Mouse (Mus musculus) ES-Bruce4 (cell line): ENCODE measurements around the gene Kcnc3. TPM values are rescaled to one million over a fixed set of nuclear protein-coding genes. Genes with fewer than 3 reads are reported as not detected.

Experiments used
- H3K27ac ChIP-seq: 2 replicates; pipeline ENCODE4 v1.5.1; 2012; ENCODE audit warnings: low read length, inconsistent platforms; ENCODE audit not compliant: insufficient read depth
- H3K27me3 ChIP-seq: 2 replicates; pipeline ENCODE4 v1.6.1; 2012; ENCODE audit warnings: mild to moderate bottlenecking, low read length, inconsistent platforms; ENCODE audit not compliant: control insufficient read depth, poor library complexity, insufficient read depth, severe bottlenecking
- H3K36me3 ChIP-seq: 2 replicates; pipeline ENCODE4 v1.6.1; 2012; ENCODE audit warnings: inconsistent platforms, mild to moderate bottlenecking, low read length, moderate library complexity; ENCODE audit not compliant: control insufficient read depth, poor library complexity, insufficient read depth, severe bottlenecking
- H3K4me1 ChIP-seq: one replicate; pipeline ENCODE4 v1.8.1; 2011; ENCODE audit warnings: low read length; ENCODE audit not compliant: control insufficient read depth, insufficient read depth
- H3K4me3 ChIP-seq: 2 replicates; pipeline ENCODE4 v1.5.1; 2011; ENCODE audit warnings: low read depth, mild to moderate bottlenecking, low read length
- H3K9ac ChIP-seq: 2 replicates; pipeline ENCODE4 v1.6.1; 2012; ENCODE audit warnings: low read depth, mild to moderate bottlenecking, inconsistent platforms; ENCODE audit not compliant: poor library complexity, severe bottlenecking
- H3K9me3 ChIP-seq: replicated peaks from 2 replicates; pipeline ENCODE4 v1.6.1; 2012; ENCODE audit warnings: mild to moderate bottlenecking, low read length, inconsistent platforms; ENCODE audit not compliant: control insufficient read depth, poor library complexity, insufficient read depth, severe bottlenecking
- CTCF ChIP-seq: IDR thresholded peaks from one replicate; pipeline ENCODE4 v1.8.1; 2011; ENCODE audit warnings: low read depth, low read length
- EP300 ChIP-seq: IDR thresholded peaks from 2 replicates; pipeline ENCODE4 v1.6.1; 2011; ENCODE audit warnings: low read depth, low read length; ENCODE audit not compliant: insufficient read depth
- POLR2A ChIP-seq: IDR thresholded peaks from one replicate; pipeline ENCODE4 v1.8.1; 2011; ENCODE audit warnings: low read length; ENCODE audit not compliant: insufficient read depth
- polyA plus RNA-seq: library from polyadenylated mRNA; stranded (reverse); fragments of >200 nt; gene quantifications from 2 replicates; pipeline ENCODE4 v1.2.4, GENCODE M21; 2011; ENCODE audit warnings: low read depth; ENCODE audit not compliant: missing spikeins, insufficient read depth, insufficient read length

Kcnc3 gene
- polyA plus RNA-seq, 1 experiment = 12.3 TPM

DNA sequence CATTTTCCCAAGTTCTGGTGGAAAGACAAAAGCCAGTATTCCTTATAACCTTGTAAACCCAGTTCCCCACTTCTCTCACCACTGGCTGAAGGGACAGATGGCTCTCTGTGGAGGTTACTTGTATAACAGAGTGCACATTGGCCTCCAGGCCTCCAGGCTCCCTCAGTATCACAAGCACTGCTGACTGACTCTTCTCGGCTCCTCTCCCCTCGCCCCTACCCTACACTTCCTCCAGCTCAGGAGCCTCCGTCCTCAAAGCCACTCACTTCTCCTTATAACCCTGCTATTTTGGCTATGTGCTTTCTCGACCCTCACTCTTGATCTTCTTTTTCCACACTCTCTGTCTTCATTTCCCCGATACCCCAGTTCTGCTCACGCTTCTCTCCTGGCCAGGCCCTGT, 25.1 kb upstream of the Kcnc3 start:
- H3K9ac ChIP-seq = no peak overlapping the region
- H3K4me1 ChIP-seq = no peaks in the 10 kb centered on the region
- H3K9me3 ChIP-seq = no peaks in the 10 kb centered on the region
- H3K27me3 ChIP-seq = no peaks in the 10 kb centered on the region
- H3K36me3 ChIP-seq = no peaks in the 10 kb centered on the region
- no peak for TF ChIP-seq POLR2A
- no peak for TF ChIP-seq CTCF
- TF ChIP-seq EP300 = no peak
- H3K4me3 ChIP-seq = no peak overlapping the region
- H3K27ac ChIP-seq = no peak overlapping the region

DNA sequence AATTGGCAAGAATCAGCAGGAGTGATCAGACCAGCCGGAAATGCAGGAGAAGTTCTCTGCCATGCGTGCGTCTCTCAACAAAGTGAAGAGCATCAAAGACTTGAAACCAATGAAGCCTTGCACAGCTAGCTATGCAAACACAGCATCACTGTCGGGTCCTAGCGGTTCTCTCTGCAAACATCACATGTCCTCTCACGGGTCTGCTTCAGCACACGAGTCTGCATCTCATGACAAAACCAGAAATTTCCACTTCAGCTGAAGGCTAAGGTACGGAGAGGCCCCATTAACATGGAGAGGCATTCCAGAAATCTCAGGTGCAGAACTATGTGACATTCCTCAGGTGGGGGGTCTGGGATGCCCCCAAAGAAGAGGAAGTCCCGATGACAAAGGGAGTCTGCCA, 21.7 kb upstream of the Kcnc3 start:
- Histone ChIP-seq H3K36me3 (no peaks in the 10 kb centered on the region), H3K4me1 (peaks cover 1% of the 10 kb centered on the region), H3K27ac (no peak overlapping the region), H3K9ac (no peak overlapping the region), H3K9me3 (no peaks in the 10 kb centered on the region), H3K27me3 (no peaks in the 10 kb centered on the region), H3K4me3 (no peak overlapping the region)
- TF ChIP-seq CTCF = no peak
- TF ChIP-seq EP300 = no peak
- TF ChIP-seq POLR2A = no peak

DNA sequence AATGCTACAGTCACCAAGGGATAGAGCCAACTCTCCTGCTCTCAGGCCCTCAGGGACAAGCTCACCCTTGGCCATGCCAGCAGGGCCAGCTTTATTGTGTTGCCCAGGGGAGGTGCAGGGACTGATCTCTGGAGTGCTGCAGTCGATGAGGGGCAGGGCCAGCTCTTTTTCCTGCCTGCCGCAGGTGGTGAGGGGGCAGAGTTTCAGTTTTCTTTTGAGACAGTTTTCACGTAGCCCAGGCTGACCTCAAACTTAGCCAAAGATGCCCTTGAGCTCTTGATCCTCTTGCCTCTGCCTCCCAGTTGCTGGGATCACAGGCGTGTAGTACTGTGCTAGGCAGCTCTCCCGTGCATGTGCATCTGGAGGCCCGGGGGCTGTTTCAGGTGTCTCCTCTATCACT, 19.5 kb upstream of the Kcnc3 start:
- TF ChIP-seq POLR2A (no peak), EP300 (no peak), CTCF (no peak)
- no peak overlapping the region for H3K4me3 ChIP-seq
- H3K9me3 ChIP-seq = no peaks in the 10 kb centered on the region
- H3K27ac ChIP-seq = no peak overlapping the region
- H3K36me3 ChIP-seq = no peaks in the 10 kb centered on the region
- no peak overlapping the region for H3K9ac ChIP-seq
- H3K4me1 ChIP-seq = peaks cover 1% of the 10 kb centered on the region
- no peaks in the 10 kb centered on the region for H3K27me3 ChIP-seq

DNA sequence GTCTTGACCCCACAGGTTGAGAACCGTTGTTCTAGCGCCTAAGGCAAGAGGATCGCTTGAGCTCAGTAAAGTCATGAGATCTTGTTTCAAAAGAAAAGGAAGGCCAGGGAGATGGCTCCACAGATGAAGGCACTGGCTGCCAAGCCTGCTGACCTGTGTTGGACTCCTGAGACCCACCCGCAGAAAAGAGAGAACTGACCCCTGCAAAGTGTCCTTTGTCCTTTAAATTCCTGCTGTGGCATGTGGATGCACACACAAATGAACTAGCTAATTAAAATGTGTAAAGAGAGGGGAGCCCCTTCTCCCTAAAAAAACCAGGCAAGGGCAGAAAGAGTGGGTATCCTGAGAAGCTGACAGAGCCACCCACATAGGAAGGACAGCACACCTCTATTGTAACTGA, 18.7 kb upstream of the Kcnc3 start:
- Histone ChIP-seq H3K27me3 (no peaks in the 10 kb centered on the region), H3K9ac (no peak overlapping the region), H3K4me1 (peaks cover 1% of the 10 kb centered on the region), H3K27ac (no peak overlapping the region), H3K36me3 (no peaks in the 10 kb centered on the region), H3K4me3 (no peak overlapping the region), H3K9me3 (no peaks in the 10 kb centered on the region)
- TF ChIP-seq CTCF (no peak), EP300 (no peak), POLR2A (no peak)

DNA sequence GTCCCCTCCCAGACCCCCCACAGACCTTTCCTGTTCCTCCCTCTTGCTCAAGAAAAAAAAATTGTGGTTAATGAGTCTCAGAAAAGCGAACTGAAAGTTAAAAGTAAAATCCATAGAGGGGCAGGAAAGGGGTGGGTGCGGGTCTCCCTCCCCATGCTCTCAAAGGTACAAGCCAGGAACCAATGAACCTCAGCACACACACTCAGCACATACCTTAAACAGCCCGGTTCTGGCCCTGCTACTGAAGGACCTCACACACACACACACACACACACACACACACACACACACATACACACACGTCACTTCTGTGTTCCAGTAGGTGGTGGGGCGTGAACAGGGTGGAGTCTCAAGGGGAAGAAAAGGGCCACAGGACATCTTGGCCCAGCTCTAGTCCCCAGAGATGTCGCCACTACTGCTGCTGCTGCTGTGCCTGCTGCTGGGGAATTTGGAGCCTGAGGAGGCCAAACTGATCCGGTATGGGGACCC, 18.2 kb upstream of the Kcnc3 start, which contains the start of gene Napsa:
Gene Napsa, plus strand, starts transcription at position 168 of the 489 bp plus-strand sequence.
- Histone ChIP-seq H3K27me3 (no peaks in the 10 kb centered on the region), H3K36me3 (no peaks in the 10 kb centered on the region), H3K9me3 (no peaks in the 10 kb centered on the region), H3K4me1 (peaks cover 1% of the 10 kb centered on the region), H3K9ac (no peak within 1 kb of the TSS), H3K4me3 (no peak within 1 kb of the TSS), H3K27ac (no peak within 1 kb of the TSS)
- TF ChIP-seq POLR2A (no peak), EP300 (no peak), CTCF (no peak)

DNA sequence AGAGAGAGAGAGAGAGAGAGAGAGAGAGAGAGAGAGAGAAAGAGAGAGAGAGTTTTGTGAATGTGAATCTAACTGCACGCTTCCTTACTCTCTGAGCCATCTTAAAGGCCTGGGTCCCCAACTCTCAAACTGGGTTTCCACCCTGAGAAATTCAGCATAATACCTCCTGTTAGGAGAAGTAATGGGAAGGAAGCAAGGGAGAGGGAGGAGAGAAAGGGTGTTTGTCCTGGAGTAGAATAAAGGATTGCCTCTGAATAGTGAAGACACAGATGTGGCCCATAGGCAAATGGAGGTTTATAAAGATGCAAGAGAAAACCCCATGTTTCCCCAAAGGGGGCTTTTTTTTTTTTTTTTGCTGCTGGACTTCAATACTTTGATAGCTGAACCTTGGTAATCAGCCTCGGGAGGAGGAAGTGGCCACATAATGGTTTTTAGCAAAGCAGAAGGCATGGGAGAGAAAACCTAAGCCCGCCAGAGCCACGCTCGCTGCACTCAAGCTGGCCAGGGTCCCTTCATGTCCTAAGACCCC, 17.4 kb upstream of the Kcnc3 start:
- Histone ChIP-seq H3K9me3 (no peaks in the 10 kb centered on the region), H3K36me3 (no peaks in the 10 kb centered on the region), H3K4me3 (no peak overlapping the region), H3K4me1 (peaks cover 1% of the 10 kb centered on the region), H3K27ac (no peak overlapping the region), H3K9ac (no peak overlapping the region), H3K27me3 (no peaks in the 10 kb centered on the region)
- TF ChIP-seq EP300 = no peak
- no peak for TF ChIP-seq POLR2A
- no peak for TF ChIP-seq CTCF
